Mouse (Mus musculus): ENCODE results near the gene Itpkc. TPM values are rescaled to one million over a fixed set of nuclear protein-coding genes. Genes with fewer than 3 reads are reported as not detected.
A peak's percentile ranks its signal among the peaks of the same experiment; 100 is the strongest.

Itpkc gene
- polyA plus RNA-seq, 1 experiment from 2014 or later, result 1.6 TPM

- Histone ChIP-seq H3K27me3 (ENCODE audit: control insufficient read depth, insufficient read depth, low read depth, low read length) (no peaks in the 10 kb centered on the region), H3K4me1 (ENCODE audit: control insufficient read depth, low read depth, low read length) (peaks cover 17% of the 10 kb centered on the region), H3K4me2 (ENCODE audit: low read depth, low read length) (no peak overlapping the region), H3K9ac (ENCODE audit: low read depth, low read length) (no peak overlapping the region), H3K36me3 (ENCODE audit: control insufficient read depth, insufficient read depth) (peaks cover 53% of the 10 kb centered on the region), H3K9me3 (replicated peaks; ENCODE audit: control insufficient read depth, low read length) (no peaks in the 10 kb centered on the region), H3K4me3 (ENCODE audit: low read depth, low read length) (no peak overlapping the region), H3K27ac (ENCODE audit: low read length) (no peak overlapping the region)
- no peak for ATAC-seq (ENCODE audit: low read depth)
- WGBS (ENCODE audit: insufficient replicate concordance), result 84% methylated on average over 5 of the region's 5 CpGs
Measured at GRCm38 (mm10) chr7:27192434-27192833, 36.0 kb downstream of the Itpkc start.

DNA sequence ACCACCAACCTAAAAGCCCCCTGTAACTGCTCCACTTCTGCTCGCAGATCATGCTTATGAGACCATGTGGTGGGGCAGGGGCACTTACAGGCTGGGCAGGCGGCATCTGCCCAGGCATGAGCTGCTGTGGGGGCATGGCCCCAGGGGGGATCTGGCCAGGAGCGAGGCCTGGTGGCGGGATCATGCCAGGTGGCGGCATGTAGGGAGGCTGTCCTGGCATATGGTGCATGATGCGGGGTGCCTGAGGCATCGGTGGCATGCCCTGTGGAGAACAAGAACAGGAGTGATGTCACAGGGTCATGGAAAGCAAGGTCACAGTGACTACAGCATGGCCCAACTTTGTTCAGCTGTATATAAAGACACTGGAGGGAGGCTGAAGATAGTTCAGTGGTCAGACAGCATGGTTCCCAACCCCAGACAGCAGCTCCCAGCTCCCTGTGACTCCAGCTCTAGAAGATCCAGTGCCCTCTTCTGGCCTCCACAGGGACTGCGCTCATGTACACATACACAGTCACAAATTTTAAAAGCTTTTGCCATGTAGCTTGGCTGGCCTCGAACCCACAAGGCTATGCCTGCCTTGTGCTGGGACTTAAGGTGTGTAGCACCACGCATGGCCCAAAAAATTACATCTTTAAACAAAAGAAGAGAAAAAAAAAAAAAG lies 39.1 kb downstream of the Itpkc start:
- Histone ChIP-seq H3K9me3 (replicated peaks; ENCODE audit: control insufficient read depth, low read length) (no peaks in the 10 kb centered on the region), H3K4me2 (ENCODE audit: low read depth, low read length) (no peak overlapping the region), H3K27me3 (ENCODE audit: control insufficient read depth, insufficient read depth, low read depth, low read length) (no peaks in the 10 kb centered on the region), H3K36me3 (ENCODE audit: control insufficient read depth, insufficient read depth) (peaks cover 75% of the 10 kb centered on the region), H3K4me3 (ENCODE audit: low read depth, low read length) (no peak overlapping the region), H3K9ac (ENCODE audit: low read depth, low read length) (no peak overlapping the region), H3K27ac (ENCODE audit: low read length) (no peak overlapping the region), H3K4me1 (ENCODE audit: control insufficient read depth, low read depth, low read length) (peaks cover under 1% of the 10 kb centered on the region)
- WGBS (ENCODE audit: insufficient replicate concordance), result 86% methylated on average over 10 of the region's 10 CpGs
- no peak for ATAC-seq (ENCODE audit: low read depth)

DNA sequence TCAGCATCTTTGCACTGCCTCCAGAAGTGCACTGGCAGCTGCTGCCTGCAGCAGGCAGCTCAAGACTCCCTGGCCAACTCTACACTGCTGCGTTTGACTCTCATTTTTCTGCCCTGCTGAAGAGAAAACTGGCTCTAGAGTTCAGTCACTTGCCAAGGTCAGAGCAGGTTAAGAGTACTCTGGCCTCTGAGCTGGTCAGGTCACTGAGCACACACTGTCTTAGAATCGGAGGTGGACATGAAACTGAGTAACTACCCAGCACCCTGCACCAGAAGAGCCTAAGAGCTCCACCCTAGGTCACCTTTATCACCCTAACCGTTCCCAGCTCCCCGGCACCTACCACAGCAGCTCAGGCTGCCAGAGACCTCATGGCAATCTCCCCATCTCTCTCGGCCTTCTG lies 42.5 kb downstream of the Itpkc start:
- H3K4me2 ChIP-seq (ENCODE audit: low read depth, low read length), result no peak overlapping the region
- H3K4me3 ChIP-seq (ENCODE audit: low read depth, low read length), result no peak overlapping the region
- H3K9ac ChIP-seq (ENCODE audit: low read depth, low read length), result no peak overlapping the region
- no peak for ATAC-seq (ENCODE audit: low read depth)
- H3K27me3 ChIP-seq (ENCODE audit: control insufficient read depth, insufficient read depth, low read depth, low read length), result no peaks in the 10 kb centered on the region
- H3K9me3 ChIP-seq (replicated peaks; ENCODE audit: control insufficient read depth, low read length), result no peaks in the 10 kb centered on the region
- H3K27ac ChIP-seq (ENCODE audit: low read length), result no peak overlapping the region
- no peaks in the 10 kb centered on the region for H3K4me1 ChIP-seq (ENCODE audit: control insufficient read depth, low read depth, low read length)
- peaks cover 53% of the 10 kb centered on the region for H3K36me3 ChIP-seq (ENCODE audit: control insufficient read depth, insufficient read depth)
- 73% methylated on average over 5 of the region's 5 CpGs for WGBS (ENCODE audit: insufficient replicate concordance)

DNA sequence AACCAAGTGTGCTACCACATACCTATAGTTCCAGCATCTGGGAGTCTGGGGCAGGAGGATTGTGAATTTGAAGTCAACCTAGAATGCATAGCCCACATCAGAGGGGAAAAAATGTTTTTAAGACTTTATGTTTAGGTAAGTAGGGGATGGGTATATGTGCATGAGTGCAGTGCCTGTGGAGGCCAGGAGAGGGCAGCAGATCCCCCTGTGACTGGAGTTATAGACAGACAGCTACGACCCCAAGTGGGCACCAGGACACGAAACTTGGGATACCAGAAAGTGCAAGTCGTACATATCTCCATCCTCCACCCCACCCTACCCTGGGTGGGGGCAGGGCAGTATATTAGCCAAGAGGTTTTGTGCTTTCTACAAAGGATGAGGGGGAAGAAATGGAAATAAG lies 43.5 kb downstream of the Itpkc start:
- H3K9me3 ChIP-seq (replicated peaks; ENCODE audit: control insufficient read depth, low read length), result no peaks in the 10 kb centered on the region
- no peak overlapping the region for H3K4me2 ChIP-seq (ENCODE audit: low read depth, low read length)
- no peak overlapping the region for H3K9ac ChIP-seq (ENCODE audit: low read depth, low read length)
- H3K27me3 ChIP-seq (ENCODE audit: control insufficient read depth, insufficient read depth, low read depth, low read length), result no peaks in the 10 kb centered on the region
- H3K4me3 ChIP-seq (ENCODE audit: low read depth, low read length), result no peak overlapping the region
- no peak overlapping the region for H3K27ac ChIP-seq (ENCODE audit: low read length)
- 42% methylated on average over 3 of the region's 3 CpGs for WGBS (ENCODE audit: insufficient replicate concordance)
- peaks cover 44% of the 10 kb centered on the region for H3K36me3 ChIP-seq (ENCODE audit: control insufficient read depth, insufficient read depth)
- ATAC-seq (ENCODE audit: low read depth), result no peak
- peaks cover 4% of the 10 kb centered on the region for H3K4me1 ChIP-seq (ENCODE audit: control insufficient read depth, low read depth, low read length)

DNA sequence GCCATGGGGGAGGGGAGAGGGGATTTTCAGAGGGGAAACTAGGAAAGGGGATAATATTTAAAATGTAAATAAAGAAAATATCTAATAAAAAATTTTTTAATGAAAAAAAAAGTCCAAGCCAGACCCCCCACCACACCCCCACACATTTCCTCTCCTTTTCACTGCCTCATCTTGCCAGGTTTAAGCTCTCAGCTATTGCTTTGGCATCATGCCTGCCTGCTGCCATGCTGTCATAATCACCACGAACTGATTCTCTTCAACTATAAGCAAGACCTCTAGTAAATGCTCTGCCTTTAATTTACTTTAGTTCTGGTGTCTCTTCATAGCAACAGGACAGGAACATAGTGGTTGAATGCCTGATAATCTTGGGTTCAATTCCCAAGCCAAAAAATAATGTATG lies 46.0 kb downstream of the Itpkc start:
- H3K4me3 ChIP-seq (ENCODE audit: low read depth, low read length), result no peak overlapping the region
- whole genome bisulfite sequencing (ENCODE audit: insufficient replicate concordance), result 53% methylated on average over 1 of the region's 1 CpGs
- no peak overlapping the region for H3K4me2 ChIP-seq (ENCODE audit: low read depth, low read length)
- peaks cover 23% of the 10 kb centered on the region for H3K36me3 ChIP-seq (ENCODE audit: control insufficient read depth, insufficient read depth)
- no peak overlapping the region for H3K9ac ChIP-seq (ENCODE audit: low read depth, low read length)
- no peak overlapping the region for H3K27ac ChIP-seq (ENCODE audit: low read length)
- H3K9me3 ChIP-seq (replicated peaks; ENCODE audit: control insufficient read depth, low read length), result no peaks in the 10 kb centered on the region
- H3K4me1 ChIP-seq (ENCODE audit: control insufficient read depth, low read depth, low read length), result peaks cover 19% of the 10 kb centered on the region
- H3K27me3 ChIP-seq (ENCODE audit: control insufficient read depth, insufficient read depth, low read depth, low read length), result no peaks in the 10 kb centered on the region
- no peak for ATAC-seq (ENCODE audit: low read depth)

- WGBS (ENCODE audit: insufficient replicate concordance), result 62% methylated on average over 14 of the region's 14 CpGs
- H3K4me3 ChIP-seq (ENCODE audit: low read depth, low read length), result no peak within 1 kb of the TSS
- peaks cover 19% of the 10 kb centered on the region for H3K4me1 ChIP-seq (ENCODE audit: control insufficient read depth, low read depth, low read length)
- no peak within 1 kb of the TSS for H3K27ac ChIP-seq (ENCODE audit: low read length)
- no peak within 1 kb of the TSS for H3K9ac ChIP-seq (ENCODE audit: low read depth, low read length)
- H3K36me3 ChIP-seq (ENCODE audit: control insufficient read depth, insufficient read depth), result peaks cover 14% of the 10 kb centered on the region
- no peak for ATAC-seq (ENCODE audit: low read depth)
- no peaks in the 10 kb centered on the region for H3K27me3 ChIP-seq (ENCODE audit: control insufficient read depth, insufficient read depth, low read depth, low read length)
- no peak within 1 kb of the TSS for H3K4me2 ChIP-seq (ENCODE audit: low read depth, low read length)
- H3K9me3 ChIP-seq (replicated peaks; ENCODE audit: control insufficient read depth, low read length), result no peaks in the 10 kb centered on the region
Measured at GRCm38 (mm10) chr7:27180837-27181695, 47.4 kb downstream of the Itpkc start, which contains the start of the genes Gm21983 and Mia. Gene Gm21983 (minus strand): TSS chr7:27181086. Gene Mia (minus strand): TSS chr7:27181157.

GRCm38 (mm10) chr7:27180036-27180435 lies 48.4 kb downstream of the Itpkc start:
- Histone ChIP-seq H3K9ac (ENCODE audit: low read depth, low read length) (no peak overlapping the region), H3K4me3 (ENCODE audit: low read depth, low read length) (no peak overlapping the region), H3K9me3 (replicated peaks; ENCODE audit: control insufficient read depth, low read length) (no peaks in the 10 kb centered on the region), H3K4me2 (ENCODE audit: low read depth, low read length) (no peak overlapping the region), H3K4me1 (ENCODE audit: control insufficient read depth, low read depth, low read length) (peaks cover 19% of the 10 kb centered on the region), H3K36me3 (ENCODE audit: control insufficient read depth, insufficient read depth) (peaks cover 4% of the 10 kb centered on the region), H3K27ac (ENCODE audit: low read length) (peak overlapping the region; percentile 27; the same call in 1 of the 2 replicates), H3K27me3 (ENCODE audit: control insufficient read depth, insufficient read depth, low read depth, low read length) (no peaks in the 10 kb centered on the region)
- ATAC-seq (ENCODE audit: low read depth), result no peak
- 55% methylated on average over 5 of the region's 5 CpGs for WGBS (ENCODE audit: insufficient replicate concordance)

DNA sequence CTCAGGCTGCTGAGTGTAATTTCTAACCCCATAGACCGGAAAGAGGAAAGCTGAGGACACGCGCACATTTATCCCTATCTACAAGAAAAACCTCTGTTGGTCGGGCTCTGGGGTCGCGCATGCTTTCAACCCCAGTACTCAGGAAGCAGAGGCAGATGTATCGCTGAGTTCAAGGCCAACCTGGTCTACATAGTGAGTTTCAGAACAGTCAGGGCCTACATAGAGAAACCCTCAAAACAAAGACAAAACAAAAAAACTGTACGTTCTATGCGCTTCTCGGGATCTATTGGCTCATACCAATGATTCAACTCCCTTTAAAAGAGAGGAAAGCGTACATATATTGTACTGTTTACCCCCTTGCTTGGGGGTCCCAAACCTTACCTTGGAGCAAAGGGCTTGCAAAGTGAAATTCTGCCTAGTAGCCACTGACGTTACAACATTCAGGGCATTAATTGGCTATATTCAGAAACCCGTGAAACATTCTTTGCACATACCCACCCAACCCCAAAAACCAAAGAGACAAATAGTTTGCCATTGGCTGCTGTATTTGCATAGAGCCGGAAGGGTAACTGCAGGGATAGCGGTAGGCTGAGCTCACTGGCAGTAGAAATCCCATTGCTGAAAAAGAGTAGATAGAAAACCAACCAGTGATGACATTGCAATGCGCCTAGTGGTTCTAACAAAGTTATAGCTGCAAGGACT lies 49.1 kb downstream of the Itpkc start:
- ATAC-seq (ENCODE audit: low read depth), result no peak
- Histone ChIP-seq H3K27me3 (ENCODE audit: control insufficient read depth, insufficient read depth, low read depth, low read length) (no peaks in the 10 kb centered on the region), H3K9ac (ENCODE audit: low read depth, low read length) (peak overlapping the region; percentile 46), H3K4me2 (ENCODE audit: low read depth, low read length) (peak overlapping the region; percentile 77), H3K27ac (ENCODE audit: low read length) (peak overlapping the region; percentile 27; the same call in 1 of the 2 replicates), H3K36me3 (ENCODE audit: control insufficient read depth, insufficient read depth) (no peaks in the 10 kb centered on the region), H3K4me3 (ENCODE audit: low read depth, low read length) (peak overlapping the region; percentile 89), H3K4me1 (ENCODE audit: control insufficient read depth, low read depth, low read length) (peaks cover 19% of the 10 kb centered on the region), H3K9me3 (replicated peaks; ENCODE audit: control insufficient read depth, low read length) (no peaks in the 10 kb centered on the region)
- WGBS (ENCODE audit: insufficient replicate concordance), result 45% methylated on average over 16 of the region's 16 CpGs
